Mouse (Mus musculus): ENCODE data around the gene Tnfrsf1b. TPM values are rescaled to one million over a fixed set of nuclear protein-coding genes. Genes with fewer than 3 reads are reported as not detected.

Gene Tnfrsf1b
- polyA plus RNA-seq, 1 experiment from 2014 or later: 2.3 TPM

DNA sequence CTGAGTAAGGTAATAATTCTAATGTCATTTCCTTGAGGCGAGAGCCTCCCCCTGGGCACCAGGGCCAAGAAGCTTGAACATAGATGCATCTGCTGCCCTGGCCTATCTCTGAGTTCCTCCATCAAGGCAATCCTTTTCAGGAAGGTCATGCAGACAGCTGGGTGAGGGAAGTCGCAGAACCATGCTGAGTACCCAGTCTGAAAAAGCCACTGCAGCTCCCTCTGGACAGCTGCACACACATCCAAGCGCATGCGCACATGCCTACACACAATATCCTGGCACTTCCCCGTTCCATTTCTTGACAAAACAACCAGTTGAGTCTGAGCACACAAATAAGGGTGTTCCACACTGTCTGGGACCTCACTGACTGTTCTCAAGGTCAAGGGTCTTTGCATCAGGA is 14.9 kb downstream of the Tnfrsf1b start:
- Histone ChIP-seq H3K4me2 (no peak overlapping the region), H3K4me1 (ENCODE audit: control insufficient read depth, insufficient read depth, low read length) (no peaks in the 10 kb centered on the region; the same call in 1 of the 2 replicates), H3K27me3 (ENCODE audit: control insufficient read depth, insufficient read depth, low read length) (peaks cover 2% of the 10 kb centered on the region; the same call in 1 of the 2 replicates), H3K36me3 (ENCODE audit: control insufficient read depth, insufficient read depth, low read length) (no peaks in the 10 kb centered on the region), H3K9ac (ENCODE audit: low read depth, low read length) (no peak overlapping the region), H3K4me3 (ENCODE audit: low read depth, low read length) (no peak overlapping the region), H3K27ac (ENCODE audit: low read depth, low read length) (no peak overlapping the region), H3K9me3 (replicated peaks; ENCODE audit: control insufficient read depth, low read length) (no peaks in the 10 kb centered on the region)
- 81% methylated on average over 5 of the region's 5 CpGs for WGBS (ENCODE audit: insufficient replicate concordance)
- no peak for ATAC-seq (replicated peaks; ENCODE audit: insufficient number of reproducible peaks, low FRiP score, low TSS enrichment)

DNA sequence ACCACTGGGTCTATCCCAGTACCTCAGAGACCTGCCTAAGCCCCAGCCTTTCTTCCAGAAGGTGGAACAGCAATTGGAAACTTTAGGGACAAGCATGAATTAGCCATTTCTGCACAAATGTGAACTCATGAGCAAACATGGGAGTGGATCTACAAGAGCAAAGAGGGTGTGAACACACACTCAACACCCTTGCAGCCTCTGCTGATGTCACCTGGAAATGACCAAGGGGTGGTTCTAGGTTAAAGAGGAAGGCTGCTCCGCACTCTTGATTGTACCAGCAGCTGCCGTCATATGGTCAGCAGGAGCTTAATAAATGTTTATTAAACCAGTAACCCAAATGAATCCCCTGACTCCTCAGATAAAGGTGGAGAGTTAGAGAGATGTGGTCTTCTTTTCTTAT is 16.0 kb downstream of the Tnfrsf1b start:
- no peaks in the 10 kb centered on the region; the same call in 1 of the 2 replicates for H3K4me1 ChIP-seq (ENCODE audit: control insufficient read depth, insufficient read depth, low read length)
- no peak overlapping the region for H3K4me2 ChIP-seq
- H3K36me3 ChIP-seq (ENCODE audit: control insufficient read depth, insufficient read depth, low read length): no peaks in the 10 kb centered on the region
- H3K9ac ChIP-seq (ENCODE audit: low read depth, low read length): no peak overlapping the region
- H3K9me3 ChIP-seq (replicated peaks; ENCODE audit: control insufficient read depth, low read length): no peaks in the 10 kb centered on the region
- H3K4me3 ChIP-seq (ENCODE audit: low read depth, low read length): no peak overlapping the region
- no peak for ATAC-seq (replicated peaks; ENCODE audit: insufficient number of reproducible peaks, low FRiP score, low TSS enrichment)
- H3K27me3 ChIP-seq (ENCODE audit: control insufficient read depth, insufficient read depth, low read length): no peaks in the 10 kb centered on the region
- no peak overlapping the region for H3K27ac ChIP-seq (ENCODE audit: low read depth, low read length)
- 81% methylated on average over 2 of the region's 2 CpGs for whole genome bisulfite sequencing (ENCODE audit: insufficient replicate concordance)

DNA sequence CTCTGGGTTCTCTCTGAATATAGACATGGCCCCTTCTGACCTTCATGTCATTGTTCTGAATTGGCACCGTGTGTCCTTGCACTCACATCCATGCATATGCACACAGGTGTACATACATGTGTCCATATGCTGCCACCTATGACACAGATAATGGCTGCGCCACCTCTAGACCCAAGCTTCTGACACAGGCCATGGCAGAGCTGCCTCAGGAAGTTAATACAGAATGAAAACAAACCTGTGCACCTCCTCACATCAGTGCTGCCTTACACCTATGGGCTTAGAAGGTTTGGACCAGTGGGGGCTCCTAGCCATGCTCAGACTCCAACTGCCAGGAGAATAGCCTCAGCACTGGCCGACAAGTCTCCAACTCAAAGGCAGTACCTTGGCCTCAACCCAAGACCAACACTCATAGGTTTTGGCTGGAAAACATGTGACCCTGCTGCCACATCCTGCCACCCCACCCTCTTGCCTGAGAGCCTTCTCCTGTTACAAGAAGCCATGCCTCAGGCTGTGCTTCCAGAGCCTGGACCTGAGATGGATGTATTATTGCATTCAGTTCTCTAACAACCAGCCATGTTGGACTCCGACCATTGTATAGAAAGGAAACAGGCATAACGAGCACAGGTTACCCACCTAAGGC is 17.0 kb downstream of the Tnfrsf1b start:
- H3K36me3 ChIP-seq (ENCODE audit: control insufficient read depth, insufficient read depth, low read length): no peaks in the 10 kb centered on the region
- WGBS (ENCODE audit: insufficient replicate concordance): 80% methylated on average over 5 of the region's 5 CpGs
- no peak overlapping the region for H3K27ac ChIP-seq (ENCODE audit: low read depth, low read length)
- no peak overlapping the region for H3K4me2 ChIP-seq
- no peak overlapping the region for H3K4me3 ChIP-seq (ENCODE audit: low read depth, low read length)
- no peaks in the 10 kb centered on the region for H3K9me3 ChIP-seq (replicated peaks; ENCODE audit: control insufficient read depth, low read length)
- H3K9ac ChIP-seq (ENCODE audit: low read depth, low read length): no peak overlapping the region
- no peaks in the 10 kb centered on the region; the same call in 1 of the 2 replicates for H3K4me1 ChIP-seq (ENCODE audit: control insufficient read depth, insufficient read depth, low read length)
- H3K27me3 ChIP-seq (ENCODE audit: control insufficient read depth, insufficient read depth, low read length): no peaks in the 10 kb centered on the region
- peak; percentile 72; the same call in 1 of the 2 replicates for ATAC-seq (replicated peaks; ENCODE audit: insufficient number of reproducible peaks, low FRiP score, low TSS enrichment)

DNA sequence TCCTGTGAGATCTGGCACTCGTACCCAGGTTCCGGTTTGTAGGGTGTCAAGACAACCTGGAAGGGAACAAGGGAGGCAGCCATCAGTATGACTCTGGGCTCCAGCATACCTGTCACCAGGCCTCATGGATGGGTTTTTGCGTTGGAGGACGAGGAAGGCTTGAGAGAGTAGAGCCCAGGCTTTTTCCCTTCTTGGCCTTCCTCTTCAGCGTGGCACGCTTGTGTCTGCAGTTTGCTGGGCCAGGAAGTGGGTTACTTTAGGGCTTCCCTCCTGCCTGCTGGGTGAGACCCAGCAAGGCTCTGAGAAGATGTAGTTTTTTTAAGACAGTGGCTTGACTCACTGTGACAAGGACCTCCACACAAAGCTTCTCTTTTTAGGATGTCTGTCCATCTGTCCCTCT is 17.6 kb downstream of the Tnfrsf1b start:
- H3K36me3 ChIP-seq (ENCODE audit: control insufficient read depth, insufficient read depth, low read length): no peaks in the 10 kb centered on the region
- no peak overlapping the region for H3K4me2 ChIP-seq
- no peak overlapping the region for H3K4me3 ChIP-seq (ENCODE audit: low read depth, low read length)
- ATAC-seq (replicated peaks; ENCODE audit: insufficient number of reproducible peaks, low FRiP score, low TSS enrichment): no peak
- WGBS (ENCODE audit: insufficient replicate concordance): 79% methylated on average over 6 of the region's 6 CpGs
- no peak overlapping the region for H3K9ac ChIP-seq (ENCODE audit: low read depth, low read length)
- no peaks in the 10 kb centered on the region for H3K9me3 ChIP-seq (replicated peaks; ENCODE audit: control insufficient read depth, low read length)
- no peaks in the 10 kb centered on the region; the same call in 1 of the 2 replicates for H3K4me1 ChIP-seq (ENCODE audit: control insufficient read depth, insufficient read depth, low read length)
- no peak overlapping the region for H3K27ac ChIP-seq (ENCODE audit: low read depth, low read length)
- no peaks in the 10 kb centered on the region for H3K27me3 ChIP-seq (ENCODE audit: control insufficient read depth, insufficient read depth, low read length)

DNA sequence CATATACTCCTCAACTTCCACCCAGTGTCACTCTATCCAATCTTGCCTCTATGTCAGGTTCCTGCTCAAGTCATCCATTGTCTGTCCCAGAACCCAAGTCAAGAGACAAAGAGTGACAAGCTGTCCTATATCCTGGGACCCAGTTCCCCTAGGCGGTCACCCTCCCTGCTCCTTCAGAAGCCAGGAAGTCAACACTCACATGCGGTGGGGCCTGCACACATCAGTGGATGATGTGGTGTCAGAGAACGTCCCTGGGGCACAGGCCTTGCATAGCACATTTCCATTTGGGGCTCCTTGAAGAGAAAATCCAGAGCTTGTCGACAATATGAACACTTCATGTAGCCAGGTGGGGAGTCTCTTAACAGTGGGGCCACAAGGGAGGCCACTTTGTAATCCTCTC is 22.1 kb downstream of the Tnfrsf1b start:
- no peak overlapping the region for H3K9ac ChIP-seq (ENCODE audit: low read depth, low read length)
- ATAC-seq (replicated peaks; ENCODE audit: insufficient number of reproducible peaks, low FRiP score, low TSS enrichment): no peak
- no peaks in the 10 kb centered on the region for H3K36me3 ChIP-seq (ENCODE audit: control insufficient read depth, insufficient read depth, low read length)
- H3K27me3 ChIP-seq (ENCODE audit: control insufficient read depth, insufficient read depth, low read length): no peaks in the 10 kb centered on the region
- WGBS (ENCODE audit: insufficient replicate concordance): 76% methylated on average over 4 of the region's 4 CpGs
- no peak overlapping the region for H3K4me3 ChIP-seq (ENCODE audit: low read depth, low read length)
- 0 out of 2 replicates have a peak, but pooled peaks cover 5% of the 10 kb centered on the region for H3K4me1 ChIP-seq (ENCODE audit: control insufficient read depth, insufficient read depth, low read length)
- H3K27ac ChIP-seq (ENCODE audit: low read depth, low read length): no peak overlapping the region
- no peaks in the 10 kb centered on the region for H3K9me3 ChIP-seq (replicated peaks; ENCODE audit: control insufficient read depth, low read length)
- H3K4me2 ChIP-seq: no peak overlapping the region

DNA sequence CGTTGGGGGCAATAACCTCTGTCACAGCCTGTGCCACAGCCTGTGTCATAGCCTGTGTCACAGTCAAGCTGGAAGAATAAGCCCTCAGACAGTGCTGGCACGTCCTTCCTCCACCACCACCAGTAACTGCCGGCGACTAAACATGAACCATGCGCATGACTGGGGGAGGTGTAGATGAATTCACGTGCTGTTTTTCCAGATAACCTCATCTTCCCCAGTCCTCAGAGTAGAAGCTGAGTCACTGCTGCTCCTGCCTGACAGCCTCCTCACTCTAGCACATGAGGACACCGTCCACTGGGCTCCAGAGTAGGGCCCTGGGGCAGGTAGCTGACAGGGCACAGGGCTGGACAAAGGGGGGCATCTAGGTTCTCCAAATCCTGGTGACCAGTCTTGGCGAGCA is 24.6 kb downstream of the Tnfrsf1b start:
- Histone ChIP-seq H3K4me1 (ENCODE audit: control insufficient read depth, insufficient read depth, low read length) (0 out of 2 replicates have a peak, but pooled peaks cover 5% of the 10 kb centered on the region), H3K36me3 (ENCODE audit: control insufficient read depth, insufficient read depth, low read length) (no peaks in the 10 kb centered on the region), H3K4me3 (ENCODE audit: low read depth, low read length) (no peak overlapping the region), H3K9ac (ENCODE audit: low read depth, low read length) (no peak overlapping the region), H3K9me3 (replicated peaks; ENCODE audit: control insufficient read depth, low read length) (no peaks in the 10 kb centered on the region), H3K4me2 (no peak overlapping the region), H3K27me3 (ENCODE audit: control insufficient read depth, insufficient read depth, low read length) (no peaks in the 10 kb centered on the region), H3K27ac (ENCODE audit: low read depth, low read length) (no peak overlapping the region)
- peak; percentile 72 for ATAC-seq (replicated peaks; ENCODE audit: insufficient number of reproducible peaks, low FRiP score, low TSS enrichment)
- 43% methylated on average over 8 of the region's 8 CpGs for WGBS (ENCODE audit: insufficient replicate concordance)

DNA sequence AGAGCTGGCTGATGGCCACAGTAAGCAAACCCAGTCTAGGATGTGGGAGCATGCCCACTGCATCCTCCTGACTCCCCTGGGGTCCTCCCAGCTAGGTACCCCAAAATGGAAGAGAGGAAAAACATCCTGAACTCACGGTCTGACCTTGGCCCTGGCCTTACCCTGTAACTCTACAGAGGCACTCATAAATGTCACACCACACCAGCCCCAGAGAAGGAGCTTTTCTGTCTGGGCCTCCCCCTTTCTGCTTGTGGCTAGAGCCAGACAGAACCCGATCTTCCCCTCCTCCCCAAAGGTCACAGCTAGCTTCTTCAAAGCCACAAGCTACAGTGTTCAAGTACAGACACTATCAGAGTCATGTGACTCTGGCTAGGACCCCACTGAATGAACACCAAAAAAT is 25.3 kb downstream of the Tnfrsf1b start:
- Histone ChIP-seq H3K4me3 (ENCODE audit: low read depth, low read length) (no peak overlapping the region), H3K36me3 (ENCODE audit: control insufficient read depth, insufficient read depth, low read length) (no peaks in the 10 kb centered on the region), H3K9me3 (replicated peaks; ENCODE audit: control insufficient read depth, low read length) (no peaks in the 10 kb centered on the region), H3K27ac (ENCODE audit: low read depth, low read length) (no peak overlapping the region), H3K9ac (ENCODE audit: low read depth, low read length) (no peak overlapping the region), H3K4me2 (no peak overlapping the region), H3K27me3 (ENCODE audit: control insufficient read depth, insufficient read depth, low read length) (no peaks in the 10 kb centered on the region), H3K4me1 (ENCODE audit: control insufficient read depth, insufficient read depth, low read length) (0 out of 2 replicates have a peak, but pooled peaks cover 5% of the 10 kb centered on the region)
- no peak for ATAC-seq (replicated peaks; ENCODE audit: insufficient number of reproducible peaks, low FRiP score, low TSS enrichment)
- 65% methylated on average over 2 of the region's 2 CpGs for WGBS (ENCODE audit: insufficient replicate concordance)

DNA sequence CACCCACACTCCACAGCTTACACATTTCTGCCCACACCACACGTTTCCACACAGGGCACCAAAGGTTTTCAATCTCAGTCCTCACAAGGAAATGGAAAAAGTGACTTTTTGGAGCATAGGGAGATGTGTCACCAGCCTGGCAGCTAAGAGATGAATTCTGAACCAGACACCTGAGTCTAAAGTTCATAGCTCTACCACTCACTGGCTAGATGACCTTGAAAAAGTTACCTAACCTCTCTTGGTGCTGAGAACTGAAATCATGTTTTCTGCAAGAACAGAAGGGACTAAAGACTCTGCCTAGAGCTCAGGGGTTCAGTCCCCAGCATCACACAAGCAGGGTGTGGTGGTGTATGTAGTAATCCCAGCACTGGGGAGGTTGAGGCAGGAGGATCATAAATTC is 26.7 kb downstream of the Tnfrsf1b start:
- WGBS (ENCODE audit: insufficient replicate concordance): 71% methylated on average over 1 of the region's 1 CpGs
- no peak overlapping the region for H3K9ac ChIP-seq (ENCODE audit: low read depth, low read length)
- no peaks in the 10 kb centered on the region for H3K9me3 ChIP-seq (replicated peaks; ENCODE audit: control insufficient read depth, low read length)
- no peak for ATAC-seq (replicated peaks; ENCODE audit: insufficient number of reproducible peaks, low FRiP score, low TSS enrichment)
- H3K27ac ChIP-seq (ENCODE audit: low read depth, low read length): no peak overlapping the region
- no peaks in the 10 kb centered on the region for H3K27me3 ChIP-seq (ENCODE audit: control insufficient read depth, insufficient read depth, low read length)
- no peak overlapping the region for H3K4me2 ChIP-seq
- no peak overlapping the region for H3K4me3 ChIP-seq (ENCODE audit: low read depth, low read length)
- no peaks in the 10 kb centered on the region for H3K36me3 ChIP-seq (ENCODE audit: control insufficient read depth, insufficient read depth, low read length)
- H3K4me1 ChIP-seq (ENCODE audit: control insufficient read depth, insufficient read depth, low read length): 0 out of 2 replicates have a peak, but pooled peaks cover 5% of the 10 kb centered on the region
